Mouse (Mus musculus) midbrain, embryonic 13.5 days (tissue): Measurements from ENCODE around the gene Irf2bp2. TPM values are rescaled to one million over a fixed set of nuclear protein-coding genes. Genes with fewer than 3 reads are reported as not detected.

Experiments used
- ATAC-seq: fragments of 200-750 bp; cut with Nextera tagmentation; 2 replicates; pipeline ENCODE4 v1.8.0; 2017; ENCODE audit warnings: mild to moderate bottlenecking, moderate TSS enrichment, moderate library complexity
- H3K27ac ChIP-seq: fragments of 300-500 bp; sonication (generic); 2 replicates; pipeline ENCODE4 v1.5.1; 2015; ENCODE audit warnings: inconsistent platforms, mild to moderate bottlenecking, moderate library complexity
- H3K27me3 ChIP-seq: fragments of 300-500 bp; sonication (generic); 2 replicates; pipeline ENCODE4 v1.6.1; 2015; ENCODE audit warnings: mild to moderate bottlenecking, inconsistent platforms
- H3K36me3 ChIP-seq: fragments of 300-500 bp; sonication (generic); 2 replicates; pipeline ENCODE4 v1.6.1; 2015; ENCODE audit warnings: mild to moderate bottlenecking, inconsistent platforms
- H3K4me1 ChIP-seq: fragments of 300-500 bp; sonication (generic); replicated peaks from 2 replicates; pipeline ENCODE4 v1.6.1; 2015; ENCODE audit warnings: inconsistent platforms
- H3K4me2 ChIP-seq: fragments of 300-500 bp; sonication (generic); replicated peaks from 2 replicates; pipeline ENCODE4 v1.6.1; 2015; ENCODE audit warnings: moderate library complexity, mild to moderate bottlenecking, inconsistent platforms
- H3K4me3 ChIP-seq: fragments of 300-500 bp; sonication (generic); replicated peaks from 2 replicates; pipeline ENCODE4 v1.5.1; 2015; ENCODE audit warnings: mild to moderate bottlenecking, inconsistent platforms
- H3K9ac ChIP-seq: fragments of 300-500 bp; sonication (generic); replicated peaks from 2 replicates; pipeline ENCODE4 v1.6.1; 2015; ENCODE audit warnings: mild to moderate bottlenecking, inconsistent platforms
- H3K9me3 ChIP-seq: fragments of 300-500 bp; sonication (generic); 2 replicates; pipeline ENCODE4 v1.6.1; 2016; ENCODE audit warnings: mild to moderate bottlenecking, inconsistent platforms
- WGBS: fragments of 180-500 bp; shearing (Covaris S2); methylation state at CpG from one replicate; pipeline ENCODE4 v1.1.7; 2015; 5-methylcytosine and 5-hydroxymethylcytosine counted together
- polyA plus RNA-seq: library from polyadenylated mRNA; unstranded; fragments of >200 nt; fragmentation: Nextera tagmentation; extraction: Ambion mirVana; gene quantifications from 2 replicates; pipeline ENCODE4 v1.2.1, GENCODE M21; 2015

Gene Irf2bp2
- polyA plus RNA-seq, 1 experiment from 2014 or later, result 8.3 TPM

DNA sequence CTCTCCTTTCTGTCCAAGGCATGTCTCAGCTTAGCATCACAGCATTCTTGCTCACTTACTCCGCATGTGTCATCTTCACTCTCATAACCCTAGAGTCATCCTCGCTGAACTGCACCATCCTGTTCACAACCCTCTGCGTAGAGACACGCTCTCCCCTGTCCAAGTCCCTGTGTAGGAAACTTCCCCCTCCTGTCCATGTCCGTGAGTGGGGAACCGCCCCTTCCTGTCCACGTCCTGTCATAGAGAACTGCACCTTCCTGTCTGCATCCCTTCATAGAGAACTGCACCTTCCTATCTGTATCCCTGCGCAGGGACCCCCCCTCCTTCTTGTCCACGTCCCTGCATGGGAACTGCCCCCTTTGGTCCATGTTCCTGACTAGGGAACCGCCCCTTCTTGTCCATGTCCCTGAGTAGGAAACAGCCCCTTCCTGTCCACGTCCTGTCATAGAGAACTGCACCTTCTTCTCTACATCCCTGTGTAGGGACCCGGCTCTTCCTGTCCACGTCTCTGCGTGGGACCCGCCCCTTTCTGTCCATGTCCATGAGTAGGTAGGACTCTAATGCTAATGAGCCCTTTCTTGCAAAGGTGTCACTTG is 22.6 kb downstream of the Irf2bp2 start:
- H3K27ac ChIP-seq, result no peak overlapping the region
- H3K9me3 ChIP-seq, result no peaks in the 10 kb centered on the region
- no peaks in the 10 kb centered on the region for H3K27me3 ChIP-seq
- H3K9ac ChIP-seq, result no peak overlapping the region
- WGBS, result 89% methylated on average over 15 of the region's 15 CpGs
- H3K4me1 ChIP-seq, result peaks cover 34% of the 10 kb centered on the region
- H3K36me3 ChIP-seq, result no peaks in the 10 kb centered on the region
- H3K4me2 ChIP-seq, result no peak overlapping the region
- peak; percentile 34 for ATAC-seq
- no peak overlapping the region for H3K4me3 ChIP-seq

GRCm38 (mm10) chr8:126570521-126571040 is 23.2 kb downstream of the Irf2bp2 start:
- WGBS, result 65% methylated on average over 9 of the region's 9 CpGs

DNA sequence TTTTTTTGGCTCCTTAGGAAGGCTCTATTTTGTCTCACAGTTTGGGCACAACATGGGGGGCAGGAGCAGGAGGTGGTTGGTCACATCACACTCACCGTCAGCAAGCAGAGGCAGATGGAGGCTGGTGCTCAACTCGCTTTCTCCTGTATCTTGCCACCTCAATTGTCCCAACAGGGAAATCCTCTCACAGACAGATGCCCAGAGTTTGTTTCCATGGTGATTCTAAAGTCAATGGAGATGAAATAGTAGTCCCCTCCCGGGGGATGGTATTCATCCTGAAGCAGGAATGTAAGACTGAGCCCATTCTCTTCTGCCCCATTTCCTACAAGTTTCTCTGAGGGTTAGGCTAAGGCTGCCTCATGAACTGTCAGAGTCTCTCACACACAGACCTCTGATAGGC is 23.7 kb downstream of the Irf2bp2 start:
- Histone ChIP-seq H3K9ac (no peak overlapping the region), H3K4me3 (no peak overlapping the region), H3K27me3 (no peaks in the 10 kb centered on the region), H3K27ac (no peak overlapping the region), H3K36me3 (no peaks in the 10 kb centered on the region), H3K9me3 (no peaks in the 10 kb centered on the region), H3K4me1 (peaks cover 44% of the 10 kb centered on the region), H3K4me2 (no peak overlapping the region)
- no peak for ATAC-seq
- WGBS, result 14% methylated on average over 3 of the region's 3 CpGs

More at GRCm38 (mm10) chr8:126570521-126571040, 23.2 kb downstream of the Irf2bp2 start:
- no peaks in the 10 kb centered on the region for H3K27me3 ChIP-seq
- H3K9me3 ChIP-seq, result no peaks in the 10 kb centered on the region
- no peak overlapping the region for H3K4me2 ChIP-seq
- no peak for ATAC-seq
- H3K4me3 ChIP-seq, result no peak overlapping the region
- no peaks in the 10 kb centered on the region for H3K36me3 ChIP-seq
- peaks cover 40% of the 10 kb centered on the region for H3K4me1 ChIP-seq
- H3K9ac ChIP-seq, result no peak overlapping the region
- no peak overlapping the region for H3K27ac ChIP-seq

- peaks cover 44% of the 10 kb centered on the region for H3K4me1 ChIP-seq
- H3K27ac ChIP-seq, result no peak overlapping the region
- no peak for ATAC-seq
- H3K9ac ChIP-seq, result no peak overlapping the region
- H3K9me3 ChIP-seq, result no peaks in the 10 kb centered on the region
- no peaks in the 10 kb centered on the region for H3K36me3 ChIP-seq
- H3K4me2 ChIP-seq, result no peak overlapping the region
- no peaks in the 10 kb centered on the region for H3K27me3 ChIP-seq
- H3K4me3 ChIP-seq, result no peak overlapping the region
- 43% methylated on average over 1 of the region's 1 CpGs for WGBS
Observed at GRCm38 (mm10) chr8:126569638-126570037, 24.1 kb downstream of the Irf2bp2 start.

DNA sequence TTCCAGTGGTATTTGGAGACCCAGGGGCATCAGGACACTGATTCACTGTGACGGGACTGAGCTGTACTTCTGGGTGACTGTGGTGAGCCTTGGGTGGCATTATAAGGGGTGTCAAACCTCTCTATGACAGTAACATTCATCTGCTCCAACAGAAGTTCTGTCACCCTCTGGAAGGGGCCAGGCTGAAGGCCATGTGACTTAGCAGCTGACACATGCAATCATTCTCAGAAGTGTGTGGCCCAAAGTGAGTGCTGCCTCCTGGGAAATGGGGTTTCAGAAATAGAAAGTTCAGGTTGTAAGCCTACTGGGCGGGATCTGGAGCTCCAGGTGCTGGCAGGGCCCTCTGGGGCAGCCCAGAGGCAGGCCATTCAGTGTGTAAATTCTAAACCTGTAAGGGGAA is 26.1 kb downstream of the Irf2bp2 start:
- H3K4me3 ChIP-seq, result no peak overlapping the region
- H3K4me2 ChIP-seq, result no peak overlapping the region
- 0 out of 2 replicates have a peak overlapping the region, but pooled peaks have one; percentile 44 for H3K27ac ChIP-seq
- WGBS, result 82% methylated on average over 2 of the region's 2 CpGs
- ATAC-seq, result no peak
- no peaks in the 10 kb centered on the region for H3K27me3 ChIP-seq
- H3K36me3 ChIP-seq, result no peaks in the 10 kb centered on the region
- H3K4me1 ChIP-seq, result peaks cover 44% of the 10 kb centered on the region
- H3K9me3 ChIP-seq, result no peaks in the 10 kb centered on the region
- no peak overlapping the region for H3K9ac ChIP-seq

DNA sequence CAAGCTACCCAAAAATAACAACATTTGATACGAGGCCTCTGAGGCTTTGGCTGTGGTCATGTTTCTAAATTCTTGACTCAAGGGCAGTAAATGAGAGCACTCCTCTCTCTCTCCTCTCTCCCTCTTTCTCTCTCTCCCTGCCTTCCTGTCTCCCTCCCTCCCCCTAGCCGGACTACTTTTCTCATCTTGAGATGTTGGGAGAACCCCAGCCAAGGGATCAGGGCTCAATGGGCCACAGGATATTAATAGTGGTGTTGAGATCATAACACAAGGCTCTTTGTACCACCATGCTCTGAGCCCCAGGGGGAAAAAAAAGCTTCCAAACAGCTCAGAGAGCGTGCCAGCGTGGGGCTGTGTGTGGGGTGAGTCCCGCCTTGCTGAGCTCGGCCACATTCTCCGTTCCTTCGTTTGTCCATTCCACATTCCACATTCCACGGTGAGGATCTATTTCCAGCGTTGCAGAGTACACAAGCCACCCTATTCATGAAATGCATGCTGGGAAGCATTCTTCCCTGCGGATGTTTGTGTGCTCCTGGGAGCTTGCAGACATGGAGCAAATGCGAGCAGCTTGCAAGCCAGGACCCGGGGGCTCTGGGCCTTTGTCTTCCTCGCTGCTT is 27.2 kb downstream of the Irf2bp2 start:
- Histone ChIP-seq H3K36me3 (no peaks in the 10 kb centered on the region), H3K27me3 (no peaks in the 10 kb centered on the region), H3K27ac (peak overlapping the region; percentile 75), H3K4me3 (no peak overlapping the region), H3K4me1 (peaks cover 44% of the 10 kb centered on the region), H3K4me2 (0 out of 2 replicates have a peak overlapping the region, but pooled peaks have one; percentile 15), H3K9me3 (no peaks in the 10 kb centered on the region), H3K9ac (peak overlapping the region; percentile 28; the same call in 1 of the 2 replicates)
- ATAC-seq, result peak; percentile 82
- 4% methylated on average over 14 of the region's 14 CpGs for WGBS

DNA sequence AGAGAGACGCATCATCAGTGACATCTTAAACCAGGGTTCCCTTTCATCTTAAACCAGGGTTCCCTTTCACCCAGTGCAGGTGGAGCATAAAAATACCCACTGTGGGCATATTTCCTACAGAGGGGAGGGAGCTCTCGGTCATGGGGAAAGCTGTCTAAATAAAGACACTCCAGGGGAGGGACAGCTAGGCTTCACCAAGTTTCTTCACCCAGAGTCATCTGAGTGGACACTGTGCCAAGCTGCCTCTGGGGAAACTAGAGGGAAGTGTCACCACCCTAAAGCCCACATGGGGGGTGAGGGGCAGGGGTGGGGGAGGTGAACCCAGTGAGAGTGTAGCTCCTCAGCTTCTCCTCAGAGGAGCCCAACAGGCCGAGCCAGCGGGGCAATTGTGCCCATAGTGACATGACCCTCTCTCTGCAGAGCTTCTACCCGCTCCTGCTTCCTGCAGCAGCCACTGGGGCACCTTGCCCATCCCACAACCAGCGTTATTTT is 27.8 kb downstream of the Irf2bp2 start:
- Histone ChIP-seq H3K4me3 (no peak overlapping the region), H3K36me3 (no peaks in the 10 kb centered on the region), H3K27me3 (no peaks in the 10 kb centered on the region), H3K27ac (peak overlapping the region; percentile 75), H3K4me2 (no peak overlapping the region), H3K9me3 (no peaks in the 10 kb centered on the region), H3K9ac (0 out of 2 replicates have a peak overlapping the region, but pooled peaks have one; percentile 28), H3K4me1 (peaks cover 44% of the 10 kb centered on the region)
- 52% methylated on average over 6 of the region's 6 CpGs for WGBS
- ATAC-seq, result peak; percentile 25; the same call in 1 of the 2 replicates

- Histone ChIP-seq H3K27ac (no peak overlapping the region), H3K9ac (no peak overlapping the region), H3K4me2 (no peak overlapping the region), H3K9me3 (no peaks in the 10 kb centered on the region), H3K36me3 (no peaks in the 10 kb centered on the region), H3K4me1 (peaks cover 38% of the 10 kb centered on the region), H3K27me3 (no peaks in the 10 kb centered on the region), H3K4me3 (no peak overlapping the region)
- WGBS, result 85% methylated on average over 6 of the region's 6 CpGs
- no peak for ATAC-seq
Observed at GRCm38 (mm10) chr8:126565231-126565781, 28.5 kb downstream of the Irf2bp2 start.

GRCm38 (mm10) chr8:126564551-126565154 is 29.1 kb downstream of the Irf2bp2 start:
- Histone ChIP-seq H3K27ac (no peak overlapping the region), H3K4me1 (peaks cover 31% of the 10 kb centered on the region), H3K9ac (no peak overlapping the region), H3K4me3 (no peak overlapping the region), H3K9me3 (no peaks in the 10 kb centered on the region), H3K4me2 (no peak overlapping the region), H3K27me3 (no peaks in the 10 kb centered on the region), H3K36me3 (no peaks in the 10 kb centered on the region)
- WGBS, result 86% methylated on average over 9 of the region's 9 CpGs
- ATAC-seq, result no peak

DNA sequence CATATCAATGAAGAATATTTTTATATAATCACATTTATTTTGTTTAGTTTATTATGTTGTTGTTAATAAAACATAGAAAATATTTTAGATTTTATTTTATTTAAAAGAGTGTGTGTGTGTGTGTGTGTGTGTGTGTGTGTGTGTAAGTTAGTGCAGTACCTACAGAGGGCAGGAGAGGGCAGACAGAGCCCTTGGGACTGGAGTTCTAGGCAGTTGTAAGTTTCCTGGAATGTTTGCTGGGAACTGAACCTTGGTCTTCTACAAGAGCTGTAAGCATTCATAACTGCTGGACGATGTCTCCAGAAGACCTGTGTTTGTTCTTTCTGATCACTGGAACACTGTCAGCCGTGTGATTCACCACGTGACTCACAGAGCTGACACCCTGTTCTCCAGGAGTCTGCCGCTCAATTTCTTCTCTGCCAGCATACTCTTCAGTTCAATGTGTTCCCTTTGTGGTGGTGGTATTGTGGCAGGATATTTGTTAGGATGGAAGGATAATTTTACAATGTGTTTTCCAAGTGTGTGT is 32.4 kb downstream of the Irf2bp2 start:
- peaks cover 17% of the 10 kb centered on the region for H3K4me1 ChIP-seq
- no peak overlapping the region for H3K9ac ChIP-seq
- ATAC-seq, result no peak
- no peak overlapping the region for H3K4me3 ChIP-seq
- H3K36me3 ChIP-seq, result no peaks in the 10 kb centered on the region
- no peak overlapping the region for H3K4me2 ChIP-seq
- no peak overlapping the region for H3K27ac ChIP-seq
- WGBS, result 97% methylated on average over 4 of the region's 4 CpGs
- H3K9me3 ChIP-seq, result no peaks in the 10 kb centered on the region
- no peaks in the 10 kb centered on the region for H3K27me3 ChIP-seq

GRCm38 (mm10) chr8:126558400-126558953 is 35.3 kb downstream of the Irf2bp2 start:
- H3K9me3 ChIP-seq, result no peaks in the 10 kb centered on the region
- H3K27ac ChIP-seq, result no peak overlapping the region
- H3K4me2 ChIP-seq, result no peak overlapping the region
- H3K27me3 ChIP-seq, result no peaks in the 10 kb centered on the region
- ATAC-seq, result no peak
- H3K36me3 ChIP-seq, result no peaks in the 10 kb centered on the region
- H3K9ac ChIP-seq, result no peak overlapping the region
- WGBS, result 92% methylated on average over 13 of the region's 13 CpGs
- H3K4me1 ChIP-seq, result peaks cover 9% of the 10 kb centered on the region; the same call in 1 of the 2 replicates
- no peak overlapping the region for H3K4me3 ChIP-seq
